Comparison of ENCODE assay signal across 17 mouse cellular contexts in the genomic region with DNA sequence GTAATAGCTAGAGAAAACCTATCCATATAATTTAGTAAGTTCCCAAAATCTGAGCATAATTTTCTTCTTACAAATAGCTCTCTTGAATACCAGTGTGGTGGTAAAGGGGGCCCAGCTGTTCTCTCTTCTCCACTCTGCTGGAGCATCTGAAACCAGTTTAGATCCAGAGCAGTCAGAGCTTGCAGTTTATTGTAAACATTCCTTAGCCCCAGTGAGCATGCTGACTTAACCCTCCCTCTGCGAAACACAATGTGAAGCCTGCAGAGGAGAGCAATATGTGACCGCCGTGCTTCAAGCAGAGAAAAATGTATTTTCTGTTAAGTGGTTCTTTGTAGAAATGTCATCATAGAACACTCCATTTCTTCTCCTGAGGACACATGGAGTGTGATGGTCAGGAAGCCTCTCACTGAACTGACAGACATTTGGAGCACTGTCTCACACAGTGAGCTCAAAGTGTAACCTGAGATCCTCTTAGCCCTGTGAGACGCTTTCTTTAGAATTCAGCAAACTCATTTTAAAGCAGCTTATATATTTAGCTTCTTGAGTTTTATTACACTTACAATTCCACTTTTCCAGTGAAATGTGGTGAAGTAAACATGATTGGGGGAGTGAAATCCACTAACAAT.
A peak's percentile ranks its signal among the peaks of the same experiment; 100 is the strongest.
DNase-seq lines count a peak whose midpoint lies in the region; ATAC-seq and TF ChIP-seq lines count a peak whose summit lies in the region.
"Had no signal": no experiment of that assay in that cellular context is flagged by ENCODE, and none has a peak within 500 bp of the region (broad histone marks: within the 10 kb centered on the region; RNA-seq: fewer than 3 reads in every experiment).

No protein-coding gene starts in this region.

- no peaks in the 10 kb centered on the region for H3K27me3 ChIP-seq in lung, embryonic 14.5 days (ENCODE audit: insufficient read depth, low read length)
- no peaks in the 10 kb centered on the region for H3K27me3 ChIP-seq in embryonic facial prominence, embryonic 14.5 days (replicated peaks; ENCODE audit: control insufficient read depth, insufficient read depth, low read length)
- H3K27me3 ChIP-seq: intestine, embryonic 15.5 days had no signal

- no peaks in the 10 kb centered on the region for H3K36me3 ChIP-seq in lung, embryonic 14.5 days (ENCODE audit: insufficient read depth)
- no peaks in the 10 kb centered on the region for H3K36me3 ChIP-seq in embryonic facial prominence, embryonic 14.5 days (ENCODE audit: control insufficient read depth, insufficient read depth, low read length)
- H3K36me3 ChIP-seq: intestine, embryonic 15.5 days had no signal

- WGBS in lung, embryonic 14.5 days: 11% methylated on average over 4 of the region's 4 CpGs
- 5% methylated on average over 4 of the region's 4 CpGs for WGBS in embryonic facial prominence, embryonic 14.5 days

- H3K4me1 ChIP-seq in lung, embryonic 14.5 days (ENCODE audit: insufficient read depth): no peaks in the 10 kb centered on the region
- H3K4me1 ChIP-seq in embryonic facial prominence, embryonic 14.5 days (ENCODE audit: control insufficient read depth, insufficient read depth, low read length): peaks cover 3% of the 10 kb centered on the region; the same call in 1 of the 2 replicates
- H3K4me1 ChIP-seq: intestine, embryonic 15.5 days had no signal

- H3K9me3 ChIP-seq in lung, embryonic 14.5 days (ENCODE audit: low read depth, low read length): no peaks in the 10 kb centered on the region
- H3K9me3 ChIP-seq in embryonic facial prominence, embryonic 14.5 days (ENCODE audit: control insufficient read depth, low read length): no peaks in the 10 kb centered on the region
- H3K9me3 ChIP-seq: intestine, embryonic 15.5 days had no signal

- H3K4me2 ChIP-seq in lung, embryonic 14.5 days: no peak overlapping the region
- H3K4me2 ChIP-seq in embryonic facial prominence, embryonic 14.5 days (ENCODE audit: low read depth, low read length): peak overlapping the region; percentile 3
- H3K4me2 ChIP-seq: intestine, embryonic 15.5 days had no signal

- DNase-seq in lung, embryonic 14.5 days: peak; percentile 76
- DNase-seq in lung, postnatal 36 days: no peak
- peak; percentile 23 for DNase-seq in embryo, embryonic 11.5 days (ENCODE audit: low read depth, low spot score)
- DNase-seq in embryonic facial prominence, embryonic 14.5 days (ENCODE audit: low spot score): peak; percentile 85
- DNase-seq in mesoderm, embryonic 11.5 days (ENCODE audit: low read depth, low spot score): peak; percentile 63
- DNase-seq in layer of hippocampus, adult 18-20 months (ENCODE audit: low spot score in 2 of 2): no peak
- DNase-seq in ovary, adult 18-20 months (ENCODE audit: low spot score): no peak
- DNase-seq: adrenal gland, postnatal 36 days; cerebellum, postnatal 36 days; gastrocnemius, adult 2 months; heart, adult 2 months; heart, postnatal 10 days; kidney, postnatal 36 days; lung, postnatal 4 days; thymus, adult 18-20 months had no signal

- peak overlapping the region; percentile 26; the same call in 1 of the 2 replicates for H3K27ac ChIP-seq in lung, embryonic 14.5 days (ENCODE audit: low read depth)
- H3K27ac ChIP-seq in embryonic facial prominence, embryonic 14.5 days (replicated peaks; ENCODE audit: low read depth, low read length): peak overlapping the region; percentile 56; the same call in 1 of the 2 replicates
- H3K27ac ChIP-seq: gastrocnemius, adult 2 months; heart, adult 2 months; intestine, embryonic 15.5 days had no signal

- peak; percentile 84 for ATAC-seq in lung, embryonic 14.5 days (ENCODE audit: insufficient read depth)
- ATAC-seq in embryonic facial prominence, embryonic 14.5 days (ENCODE audit: low read depth): peak; percentile 79; the same call in 1 of the 2 replicates
- ATAC-seq: CD4-positive, CD25-positive, alpha-beta regulatory T cell, adult 4 months; intestine, embryonic 15.5 days had no signal

- no peak overlapping the region for H3K4me3 ChIP-seq in lung, embryonic 14.5 days (ENCODE audit: low read depth, low read length)
- H3K4me3 ChIP-seq in embryonic facial prominence, embryonic 14.5 days (ENCODE audit: low read depth, low read length): no peak overlapping the region
- H3K4me3 ChIP-seq: gastrocnemius, adult 2 months; heart, adult 2 months; intestine, embryonic 15.5 days had no signal

- TF ChIP-seq CTCF in lung, embryonic 14.5 days (IDR thresholded peaks at IDR 0.05; ENCODE audit: low read depth): no peak

- H3K9ac ChIP-seq in lung, embryonic 14.5 days: no peak overlapping the region
- no peak overlapping the region for H3K9ac ChIP-seq in embryonic facial prominence, embryonic 14.5 days (ENCODE audit: low read depth, low read length)
- H3K9ac ChIP-seq: intestine, embryonic 15.5 days had no signal

Comparison
In these comparisons a context has a peak if more than half of its experiments do, and no peak if none do; other contexts are left out.
1. DNase-seq: peak in lung, embryonic 14.5 days (single experiment), embryo, embryonic 11.5 days (single experiment), embryonic facial prominence, embryonic 14.5 days (single experiment) and mesoderm, embryonic 11.5 days (single experiment); none in lung, postnatal 36 days (single experiment), layer of hippocampus, adult 18-20 months (0 of 2) and ovary, adult 18-20 months (single experiment).